22 mouse cellular contexts compared by ENCODE assay signal in the genomic region with DNA sequence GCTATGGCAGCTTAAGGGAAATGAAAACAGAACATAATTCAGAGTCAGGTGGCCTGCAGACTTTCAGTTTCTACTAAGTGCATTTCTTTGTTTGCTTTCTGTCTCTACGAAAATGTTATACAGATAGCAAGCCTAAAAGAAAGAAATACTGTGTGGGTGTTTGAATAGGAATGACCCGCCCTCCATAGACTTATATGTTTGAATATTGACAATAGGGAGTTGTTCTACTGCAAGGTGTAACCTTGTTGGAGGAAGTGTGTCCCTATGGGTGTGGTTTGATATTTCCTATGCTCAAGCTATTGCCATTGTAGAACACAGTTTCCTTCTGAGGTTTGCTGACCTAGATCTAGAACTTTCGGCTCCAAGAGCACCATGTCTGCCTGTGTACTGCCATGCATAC.
A peak's percentile ranks its signal among the peaks of the same experiment; 100 is the strongest.
DNase-seq lines count a peak whose midpoint lies in the region; ATAC-seq and TF ChIP-seq lines count a peak whose summit lies in the region.
"Had no signal": no experiment of that assay in that cellular context is flagged by ENCODE, and none has a peak within 500 bp of the region (broad histone marks: within the 10 kb centered on the region; RNA-seq: fewer than 3 reads in every experiment).

No protein-coding gene starts in this region.

- 70% methylated on average over 3 of the region's 3 CpGs for WGBS in stomach, embryonic 14.5 days
- WGBS in stomach, embryonic 16.5 days = 67% methylated on average over 3 of the region's 3 CpGs
- WGBS in liver, postnatal 0 days (ENCODE audit: insufficient replicate concordance) = 69% methylated on average over 3 of the region's 3 CpGs

- peak; percentile 85; the same call in 1 of the 2 replicates for ATAC-seq in stomach, embryonic 14.5 days (ENCODE audit: insufficient number of reproducible peaks, insufficient read depth, low FRiP score, low read depth)
- ATAC-seq in stomach, embryonic 16.5 days (ENCODE audit: insufficient read depth, low FRiP score) = peak; percentile 85; the same call in 1 of the 2 replicates
- ATAC-seq in liver, postnatal 0 days = no peak
- ATAC-seq: CD4-positive, CD25-positive, alpha-beta regulatory T cell, adult 4 months; forebrain, embryonic 13.5 days; forebrain, embryonic 15.5 days; forebrain, postnatal 0 days had no signal

- no peaks in the 10 kb centered on the region for H3K36me3 ChIP-seq in stomach, embryonic 14.5 days (ENCODE audit: control insufficient read depth, insufficient read depth, low read length)
- H3K36me3 ChIP-seq in stomach, embryonic 16.5 days (ENCODE audit: control insufficient read depth, insufficient read depth, low read length) = no peaks in the 10 kb centered on the region
- H3K36me3 ChIP-seq in liver, postnatal 0 days (replicated peaks; ENCODE audit: insufficient read depth, low read length) = no peaks in the 10 kb centered on the region
- H3K36me3 ChIP-seq: embryonic facial prominence, embryonic 10.5 days; embryonic facial prominence, embryonic 12.5 days; forebrain, embryonic 15.5 days; G1E had no signal

- TF ChIP-seq CTCF in liver, postnatal 0 days (IDR thresholded peaks at IDR 0.05; ENCODE audit: low read depth) = no peak

- H3K9me3 ChIP-seq in stomach, embryonic 14.5 days (ENCODE audit: control insufficient read depth, low read depth, low read length) = no peaks in the 10 kb centered on the region; the same call in 1 of the 2 replicates
- H3K9me3 ChIP-seq in stomach, embryonic 16.5 days (replicated peaks; ENCODE audit: control insufficient read depth, low read length) = no peaks in the 10 kb centered on the region
- H3K9me3 ChIP-seq in liver, postnatal 0 days (ENCODE audit: low read length) = no peaks in the 10 kb centered on the region
- H3K9me3 ChIP-seq: embryonic facial prominence, embryonic 10.5 days; embryonic facial prominence, embryonic 12.5 days; forebrain, embryonic 13.5 days; forebrain, embryonic 15.5 days; G1E had no signal

- H3K9ac ChIP-seq in stomach, embryonic 14.5 days (replicated peaks; ENCODE audit: low read depth, low read length) = no peak overlapping the region
- no peak overlapping the region for H3K9ac ChIP-seq in stomach, embryonic 16.5 days (ENCODE audit: low read length)
- H3K9ac ChIP-seq in liver, postnatal 0 days (replicated peaks) = no peak overlapping the region
- H3K9ac ChIP-seq: embryonic facial prominence, embryonic 12.5 days; forebrain, embryonic 13.5 days; forebrain, embryonic 15.5 days; forebrain, postnatal 0 days had no signal

- no peaks in the 10 kb centered on the region for H3K27me3 ChIP-seq in stomach, embryonic 14.5 days (ENCODE audit: control insufficient read depth, insufficient read depth, low read length)
- no peaks in the 10 kb centered on the region for H3K27me3 ChIP-seq in stomach, embryonic 16.5 days (ENCODE audit: control insufficient read depth, insufficient read depth, low read length)
- H3K27me3 ChIP-seq in liver, postnatal 0 days (ENCODE audit: insufficient read depth, low read length) = no peaks in the 10 kb centered on the region
- H3K27me3 ChIP-seq: CH12.LX; embryonic facial prominence, embryonic 12.5 days; forebrain, embryonic 13.5 days; forebrain, embryonic 15.5 days had no signal

- DNase-seq in neural tube, embryonic 10.5 days (ENCODE audit: extremely low spot score, low spot score) = no peak
- no peak for DNase-seq in MN1 (ENCODE audit: low spot score)
- no peak for DNase-seq in liver, postnatal 0 days
- DNase-seq: adrenal gland, adult 2 months; adrenal gland, postnatal 10 days; adrenal gland, postnatal 25 days; B cell, adult 2 months; cerebellum, adult 11-12 months; cerebellum, adult 2 months; cerebellum, adult 9-10 months; cerebellum, postnatal 10 days; cerebellum, postnatal 25 days; forebrain, postnatal 0 days had no signal

- H3K27ac ChIP-seq in stomach, embryonic 14.5 days (ENCODE audit: low read length) = no peak overlapping the region
- no peak overlapping the region for H3K27ac ChIP-seq in stomach, embryonic 16.5 days (ENCODE audit: low read length)
- no peak overlapping the region for H3K27ac ChIP-seq in liver, postnatal 0 days (ENCODE audit: low read depth)
- H3K27ac ChIP-seq: embryonic facial prominence, embryonic 10.5 days; embryonic facial prominence, embryonic 12.5 days; forebrain, embryonic 13.5 days; forebrain, embryonic 15.5 days had no signal

- no peak overlapping the region for H3K4me3 ChIP-seq in stomach, embryonic 14.5 days (ENCODE audit: low read depth, low read length)
- no peak overlapping the region for H3K4me3 ChIP-seq in stomach, embryonic 16.5 days (replicated peaks; ENCODE audit: low read length)
- no peak overlapping the region for H3K4me3 ChIP-seq in liver, postnatal 0 days (ENCODE audit: low read depth, low read length)
- H3K4me3 ChIP-seq: embryonic facial prominence, embryonic 10.5 days; embryonic facial prominence, embryonic 12.5 days; forebrain, embryonic 13.5 days; forebrain, embryonic 15.5 days had no signal

- no peaks in the 10 kb centered on the region for H3K4me1 ChIP-seq in stomach, embryonic 14.5 days (ENCODE audit: control insufficient read depth, insufficient read depth, low read length)
- H3K4me1 ChIP-seq in stomach, embryonic 16.5 days (ENCODE audit: control insufficient read depth, insufficient read depth, low read length) = no peaks in the 10 kb centered on the region
- H3K4me1 ChIP-seq in liver, postnatal 0 days (ENCODE audit: insufficient read depth) = no peaks in the 10 kb centered on the region
- H3K4me1 ChIP-seq: embryonic facial prominence, embryonic 10.5 days; embryonic facial prominence, embryonic 12.5 days; forebrain, embryonic 13.5 days; forebrain, embryonic 15.5 days had no signal

- H3K4me2 ChIP-seq in stomach, embryonic 14.5 days (replicated peaks; ENCODE audit: low read depth, low read length) = no peak overlapping the region
- no peak overlapping the region for H3K4me2 ChIP-seq in stomach, embryonic 16.5 days (ENCODE audit: low read depth, low read length)
- no peak overlapping the region for H3K4me2 ChIP-seq in liver, postnatal 0 days (ENCODE audit: low read depth, low read length)
- H3K4me2 ChIP-seq: embryonic facial prominence, embryonic 12.5 days; forebrain, embryonic 13.5 days; forebrain, embryonic 15.5 days had no signal

- TF ChIP-seq EP300 in liver, postnatal 0 days (IDR thresholded peaks at IDR 0.05; ENCODE audit: low read depth) = no peak
